Mouse (Mus musculus): ENCODE data around the gene Ranbp3.

The Ranbp3 gene

GRCm38 (mm10) chr17:56723419-56724161 is 50.5 kb downstream of the Ranbp3 start:
- no peak for DNase-seq (ENCODE audit: low read depth, low spot score)

DNA sequence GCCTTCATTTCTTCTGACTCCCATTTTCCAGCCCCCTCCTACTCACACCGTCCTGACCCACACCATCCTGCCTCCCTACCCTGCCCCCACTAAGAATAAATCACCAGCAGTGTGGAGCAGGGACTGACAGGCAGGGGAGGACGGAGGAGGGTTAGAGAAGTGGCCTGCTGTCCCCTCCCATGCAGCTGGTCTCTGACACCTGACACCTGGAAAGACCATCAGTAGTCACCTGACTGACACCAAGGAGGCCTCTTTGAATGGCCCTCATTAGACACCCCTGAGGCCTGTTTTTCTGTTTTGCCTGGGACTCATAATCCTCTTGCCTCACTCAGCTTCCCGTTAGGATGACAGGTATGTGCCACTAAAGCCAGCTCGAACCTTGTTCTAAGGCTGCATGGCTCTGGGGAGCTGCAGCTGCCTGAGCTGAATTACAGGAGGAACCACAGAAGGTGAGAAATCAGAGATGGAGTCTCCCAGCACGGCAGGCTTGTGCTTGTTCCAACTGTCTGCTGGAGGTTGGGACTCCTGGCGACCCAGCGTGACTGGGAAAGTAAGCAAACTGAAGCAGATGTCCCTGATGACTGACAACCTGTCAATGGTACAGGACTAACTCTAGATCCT is 54.0 kb downstream of the Ranbp3 start:
- DNase-seq (ENCODE audit: low read depth, low spot score) = no peak

GRCm38 (mm10) chr17:56727659-56728058 is 54.6 kb downstream of the Ranbp3 start:
- DNase-seq (ENCODE audit: low read depth, low spot score) = no peak

DNA sequence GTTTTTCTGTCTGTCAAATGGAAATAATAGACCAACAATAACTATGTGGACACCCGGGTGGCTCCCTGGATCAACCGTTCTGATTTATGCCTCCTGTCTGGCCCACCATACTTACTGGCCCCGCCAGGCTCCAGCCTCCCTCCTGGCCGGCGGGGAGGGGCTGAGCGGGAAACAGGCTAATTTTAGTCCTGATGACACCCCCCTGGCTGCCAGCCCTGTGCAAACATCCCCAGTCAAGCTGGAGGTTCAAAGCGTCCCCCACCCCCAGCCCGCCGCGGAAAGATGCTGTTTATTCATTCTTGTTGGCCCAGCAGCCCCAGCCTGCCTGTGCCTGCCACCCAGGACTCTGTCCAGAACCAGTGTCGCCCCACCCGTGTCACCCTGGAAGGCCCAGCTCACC is 55.0 kb downstream of the Ranbp3 start:
- DNase-seq (ENCODE audit: low read depth, low spot score) = no peak

DNA sequence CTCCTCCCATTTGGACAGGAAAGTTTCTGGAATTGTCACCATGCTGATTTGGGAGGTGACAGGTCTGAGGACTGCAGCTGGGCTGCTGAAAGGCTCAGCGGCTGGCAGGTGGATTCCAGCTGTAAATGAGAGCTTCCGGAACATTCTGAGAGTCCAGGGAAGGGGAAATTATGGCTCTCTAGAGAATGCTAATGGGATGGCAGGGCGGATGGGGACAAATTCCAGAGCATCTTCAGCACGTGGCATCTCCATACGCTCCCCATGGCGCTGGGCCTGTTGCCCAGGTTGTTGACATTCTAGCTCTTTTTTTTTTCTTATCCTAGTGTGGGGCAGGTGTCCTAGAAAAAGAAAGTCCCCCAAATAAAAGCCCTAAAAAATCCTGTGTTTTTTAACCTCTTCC is 56.1 kb downstream of the Ranbp3 start:
- peak; percentile 59 for DNase-seq (ENCODE audit: low read depth, low spot score)

DNA sequence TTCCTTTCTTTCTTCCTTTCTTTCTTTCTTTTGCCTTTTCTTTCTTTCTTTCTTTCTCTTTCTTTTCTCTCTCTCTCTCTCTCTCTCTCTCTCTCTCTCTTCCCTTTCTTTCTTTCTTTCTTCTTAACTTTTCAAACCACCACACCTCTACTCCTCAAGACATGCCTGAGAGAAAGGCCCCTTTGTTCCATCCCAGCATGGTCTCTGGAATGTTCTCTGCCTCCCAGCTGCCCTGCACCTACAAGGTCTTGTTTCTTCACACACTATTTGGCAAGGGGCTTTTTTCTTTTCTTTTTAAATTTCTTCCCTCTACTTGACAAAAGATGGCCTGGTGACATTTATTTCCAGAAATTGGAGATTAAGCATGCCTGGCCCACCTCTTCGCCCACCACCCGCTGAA is 56.6 kb downstream of the Ranbp3 start:
- no peak for DNase-seq (ENCODE audit: low read depth, low spot score)

DNA sequence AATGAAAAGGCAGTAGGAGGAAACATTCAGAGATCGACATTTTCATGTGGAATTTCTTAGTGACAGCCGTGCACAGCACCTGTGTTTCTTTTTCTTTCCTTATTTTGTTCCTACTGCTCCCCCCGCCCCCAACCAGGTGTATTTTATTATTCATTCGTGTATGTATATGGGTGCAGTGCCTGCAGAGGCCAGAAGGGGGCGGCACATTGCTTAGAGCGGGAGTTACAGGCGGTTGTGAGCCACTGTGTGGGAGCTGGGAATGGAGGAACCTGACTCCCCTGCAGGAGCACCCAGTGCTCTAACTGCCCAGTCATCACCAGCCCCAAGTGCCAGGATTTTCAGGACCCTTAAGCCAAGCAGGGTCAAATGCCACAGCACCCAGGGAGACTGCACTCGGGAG is 63.4 kb downstream of the Ranbp3 start:
- DNase-seq (ENCODE audit: low read depth, low spot score) = no peak

DNA sequence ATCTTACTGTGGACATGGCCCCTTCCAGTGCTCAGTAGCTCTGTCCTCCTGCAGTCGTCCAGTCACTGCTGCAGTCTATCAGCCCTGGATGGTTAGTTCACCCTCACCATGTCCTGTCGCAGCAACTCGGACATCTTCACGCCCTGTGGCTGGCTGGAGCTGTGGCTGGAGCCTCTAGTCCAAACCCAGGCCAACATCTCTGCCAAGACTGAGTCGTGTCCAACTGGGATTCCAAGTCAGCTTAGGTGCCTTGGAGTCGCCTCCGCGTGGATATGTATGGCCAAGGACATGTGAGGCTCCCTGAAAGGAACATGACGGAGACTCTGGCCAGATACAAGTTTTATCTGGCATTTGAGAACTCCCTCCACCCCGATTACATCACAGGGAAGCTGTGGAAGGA is 65.1 kb downstream of the Ranbp3 start:
- no peak for DNase-seq (ENCODE audit: low read depth, low spot score)

- no peak for DNase-seq (ENCODE audit: low read depth, low spot score)
Observed at GRCm38 (mm10) chr17:56740118-56740787, 67.2 kb downstream of the Ranbp3 start.

- DNase-seq (ENCODE audit: low read depth, low spot score) = no peak
Observed at GRCm38 (mm10) chr17:56740788-56741160, 67.7 kb downstream of the Ranbp3 start.

- DNase-seq (ENCODE audit: low read depth, low spot score) = no peak
Observed at GRCm38 (mm10) chr17:56744173-56744572, 71.1 kb downstream of the Ranbp3 start.

DNA sequence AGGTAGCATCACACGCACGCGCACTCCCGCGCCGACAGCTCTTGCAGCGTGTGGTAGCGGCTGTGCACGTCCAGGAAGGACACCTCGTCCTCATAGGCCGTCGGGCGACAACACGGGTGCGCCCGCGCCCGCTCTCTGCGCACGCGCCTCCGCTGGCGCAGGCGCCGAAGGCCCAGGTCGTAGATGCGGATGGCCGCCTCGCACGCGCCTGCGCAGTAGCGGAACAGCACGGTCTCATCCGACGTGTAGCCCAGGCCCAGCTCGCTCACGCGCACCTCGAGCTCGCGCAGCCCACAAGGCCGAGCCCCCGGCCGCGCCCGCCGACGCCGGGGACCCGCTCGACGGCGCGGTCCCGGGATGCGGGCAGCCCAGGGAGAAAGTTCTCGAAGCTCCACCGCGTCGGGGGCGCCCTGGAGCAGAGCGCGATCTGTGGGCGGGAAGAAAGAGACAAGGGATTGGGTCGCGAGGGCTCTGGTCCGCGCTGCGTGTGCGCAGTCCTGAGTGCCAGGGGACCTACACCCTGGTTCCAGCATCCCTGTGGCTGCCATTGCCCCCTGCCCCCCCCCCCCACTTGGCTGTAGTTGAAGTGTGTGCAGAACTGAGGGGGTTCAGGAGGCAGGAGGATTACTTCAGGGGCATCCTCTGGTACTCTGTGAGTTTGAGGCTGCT is 78.4 kb downstream of the Ranbp3 start:
- DNase-seq (ENCODE audit: low read depth, low spot score) = peak; percentile 52

GRCm38 (mm10) chr17:56753452-56753851 is 80.4 kb downstream of the Ranbp3 start:
- DNase-seq (ENCODE audit: low read depth, low spot score) = no peak

GRCm38 (mm10) chr17:56754271-56755185 is 81.4 kb downstream of the Ranbp3 start:
- no peak for DNase-seq (ENCODE audit: low read depth, low spot score)

DNA sequence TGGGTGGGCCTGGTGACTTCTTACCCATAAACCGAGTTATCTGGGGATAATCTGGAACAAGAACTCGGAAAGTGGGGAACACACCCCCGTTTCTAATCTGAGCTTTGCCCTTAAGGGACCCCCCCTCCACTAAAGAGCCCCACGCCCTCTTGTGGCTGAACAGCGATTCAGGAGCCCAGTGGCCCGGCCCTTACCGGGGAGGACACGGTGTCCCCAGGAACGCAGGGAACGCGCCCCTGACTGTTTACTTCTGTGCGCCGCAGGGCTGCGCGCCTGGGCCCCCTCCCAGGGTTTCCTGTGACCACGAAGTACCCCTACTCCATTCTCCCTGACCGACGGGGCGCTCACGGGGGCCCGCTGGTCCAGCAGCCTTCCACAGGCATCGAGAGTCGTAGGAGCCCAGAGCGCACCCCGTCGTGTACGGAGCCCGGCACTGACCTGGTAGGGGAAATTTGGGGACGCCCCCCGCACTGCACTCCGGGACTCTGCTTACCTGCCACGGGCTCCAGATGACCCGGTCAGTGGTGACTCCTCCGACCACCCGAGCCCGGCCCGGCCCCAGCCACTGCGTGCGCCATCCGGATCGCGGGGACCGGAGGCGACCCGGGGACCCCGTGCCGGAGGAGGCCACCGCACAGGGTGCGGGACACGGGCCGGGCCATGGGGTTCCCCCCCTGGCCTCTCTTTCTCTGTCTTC is 83.8 kb downstream of the Ranbp3 start:
- DNase-seq (ENCODE audit: low read depth, low spot score) = no peak

DNA sequence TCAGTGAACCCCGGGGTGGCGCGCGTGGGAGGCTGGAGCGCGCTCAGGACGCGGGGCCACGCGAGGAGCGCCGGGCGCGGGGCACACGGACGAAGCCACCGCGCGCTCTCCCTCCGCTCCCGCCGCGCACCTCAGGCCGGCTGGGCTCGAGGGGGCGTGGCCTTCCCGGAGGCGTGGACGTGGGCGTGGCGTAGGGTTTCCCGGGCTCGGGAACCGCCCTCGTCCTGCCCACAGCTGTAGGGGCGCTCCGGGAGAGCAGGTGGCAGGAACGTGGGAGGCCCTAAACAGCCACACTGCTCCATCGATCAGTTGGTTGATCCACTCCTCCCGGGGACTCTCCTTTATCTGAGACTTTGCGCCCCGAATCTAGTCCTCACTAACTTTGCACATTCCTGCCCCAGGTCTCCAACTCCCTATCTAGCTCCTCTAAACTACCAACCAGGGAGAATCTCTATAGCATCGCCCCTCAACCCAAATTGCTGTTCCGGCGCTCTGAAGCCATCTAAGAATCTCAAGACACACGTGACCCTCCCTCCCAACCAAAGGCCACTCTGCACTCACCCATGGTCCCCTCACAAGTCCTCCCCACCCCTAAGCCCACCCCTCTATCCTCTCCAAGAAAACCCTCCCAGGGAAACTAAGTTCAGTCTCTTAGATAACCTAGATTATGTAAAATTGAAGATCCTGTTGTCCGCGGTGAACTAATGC is 84.5 kb downstream of the Ranbp3 start, which contains the start of gene Nrtn:
Gene Nrtn (minus strand): TSS at position 115 of the 708 bp plus-strand sequence.
- peak; percentile 60 for DNase-seq (ENCODE audit: low read depth, low spot score)

DNA sequence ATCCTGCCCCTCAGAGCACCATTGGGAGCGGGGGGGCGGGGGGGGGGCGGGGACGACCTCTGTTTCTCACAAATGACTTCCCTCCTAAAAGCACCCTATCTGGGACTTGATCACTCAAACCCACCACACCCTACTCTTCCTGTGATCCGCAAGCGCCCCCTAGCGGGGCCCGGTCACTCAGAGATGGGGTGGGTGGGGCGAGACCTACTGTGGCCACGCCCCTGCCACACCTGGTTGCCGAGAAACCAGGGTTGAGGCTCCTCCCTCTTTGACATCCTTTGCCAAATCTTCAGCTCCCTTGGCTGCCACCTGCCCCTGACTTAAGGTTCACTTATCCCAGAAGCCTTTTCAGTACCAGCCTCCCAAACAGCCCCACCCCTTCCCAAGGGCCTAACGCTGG is 85.0 kb downstream of the Ranbp3 start:
- DNase-seq (ENCODE audit: low read depth, low spot score) = peak; percentile 63

DNA sequence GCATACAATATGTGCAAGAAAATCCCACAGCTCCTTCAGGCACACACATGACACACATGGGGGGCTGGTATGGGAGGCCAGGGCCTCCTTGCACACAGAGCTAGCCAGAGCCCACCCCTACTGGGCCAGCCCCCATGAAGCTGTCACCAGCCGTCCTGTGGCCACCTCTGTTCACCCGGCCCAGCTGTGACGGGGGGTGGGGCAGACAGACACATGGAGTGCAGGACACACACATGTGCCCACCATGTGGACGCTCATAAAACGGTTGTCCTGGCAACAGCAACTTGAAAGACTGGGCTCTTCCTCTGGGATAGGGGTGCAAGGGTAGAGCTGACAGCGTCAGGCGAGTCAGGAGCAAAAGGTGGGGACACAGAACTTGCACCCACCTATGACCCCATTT is 86.2 kb downstream of the Ranbp3 start:
- no peak for DNase-seq (ENCODE audit: low read depth, low spot score)

DNA sequence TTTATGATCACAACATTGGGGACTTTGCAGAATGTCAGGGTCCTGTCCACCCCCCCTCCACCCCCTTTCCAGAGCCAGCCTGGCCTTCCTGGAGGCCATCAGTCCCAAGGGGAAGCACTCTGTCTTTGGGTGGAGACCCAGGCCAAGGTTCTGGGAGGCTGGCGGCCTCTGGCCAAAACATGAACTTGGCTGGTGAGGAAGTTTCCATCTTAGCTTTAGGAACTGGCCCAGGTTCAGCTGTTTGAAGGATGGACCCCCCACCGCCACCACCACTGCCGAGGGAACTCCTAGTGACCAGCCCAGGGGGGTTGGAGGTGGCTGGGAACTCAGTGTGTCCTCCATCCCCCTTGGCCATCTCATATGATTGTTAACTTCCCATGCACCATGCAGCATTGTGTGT is 88.0 kb downstream of the Ranbp3 start:
- no peak for DNase-seq (ENCODE audit: low read depth, low spot score)
